Mouse (Mus musculus) neural tube, embryonic 15.5 days (tissue): ENCODE data around the gene S100a10. TPM values are rescaled to one million over a fixed set of nuclear protein-coding genes. Genes with fewer than 3 reads are reported as not detected.
"Not testable (repeated sequence)": the region's sequence is repeated elsewhere in the genome, so short reads cannot be mapped to it uniquely, and the experiment has no call there.

ENCODE experiments used
- ATAC-seq: fragments of 200-750 bp; cut with Nextera tagmentation; 2 replicates; pipeline ENCODE4 v1.8.0; 2017; ENCODE audit warnings: mild to moderate bottlenecking, moderate TSS enrichment, moderate library complexity; ENCODE audit not compliant: low FRiP score
- H3K27ac ChIP-seq: fragments of 300-500 bp; sonication (generic); replicated peaks from 2 replicates; pipeline ENCODE4 v1.5.1; 2015; ENCODE audit warnings: mild to moderate bottlenecking, inconsistent platforms
- H3K27me3 ChIP-seq: fragments of 300-500 bp; sonication (generic); replicated peaks from 2 replicates; pipeline ENCODE4 v1.6.1; 2015; ENCODE audit warnings: inconsistent platforms
- H3K36me3 ChIP-seq: fragments of 300-500 bp; sonication (generic); 2 replicates; pipeline ENCODE4 v1.6.1; 2015; ENCODE audit warnings: inconsistent platforms
- H3K4me1 ChIP-seq: fragments of 300-500 bp; sonication (generic); 2 replicates; pipeline ENCODE4 v1.6.1; 2015; ENCODE audit warnings: inconsistent platforms
- H3K4me2 ChIP-seq: fragments of 300-500 bp; sonication (generic); 2 replicates; pipeline ENCODE4 v1.6.1; 2015; ENCODE audit warnings: inconsistent platforms, mild to moderate bottlenecking, moderate library complexity
- H3K4me3 ChIP-seq: fragments of 300-500 bp; sonication (generic); replicated peaks from 2 replicates; pipeline ENCODE4 v1.5.1; 2015; ENCODE audit warnings: mild to moderate bottlenecking, inconsistent platforms
- H3K9ac ChIP-seq: fragments of 300-500 bp; sonication (generic); replicated peaks from 2 replicates; pipeline ENCODE4 v1.6.1; 2015; ENCODE audit warnings: mild to moderate bottlenecking, inconsistent platforms
- H3K9me3 ChIP-seq: fragments of 300-500 bp; sonication (generic); replicated peaks from 2 replicates; pipeline ENCODE4 v1.6.1; 2016; ENCODE audit warnings: inconsistent platforms
- WGBS: fragments of 180-500 bp; shearing (Covaris S2); methylation state at CpG from one replicate; pipeline ENCODE4 v1.1.7; 2015; ENCODE audit warnings: mixed read lengths; 5-methylcytosine and 5-hydroxymethylcytosine counted together
- polyA plus RNA-seq: library from polyadenylated mRNA; unstranded; fragments of >200 nt; fragmentation: Nextera tagmentation; extraction: Ambion mirVana; gene quantifications from 2 replicates; pipeline ENCODE4 v1.2.1, GENCODE M21; 2015

The S100a10 gene
- polyA plus RNA-seq, 1 experiment from 2014 or later = 284 TPM

DNA sequence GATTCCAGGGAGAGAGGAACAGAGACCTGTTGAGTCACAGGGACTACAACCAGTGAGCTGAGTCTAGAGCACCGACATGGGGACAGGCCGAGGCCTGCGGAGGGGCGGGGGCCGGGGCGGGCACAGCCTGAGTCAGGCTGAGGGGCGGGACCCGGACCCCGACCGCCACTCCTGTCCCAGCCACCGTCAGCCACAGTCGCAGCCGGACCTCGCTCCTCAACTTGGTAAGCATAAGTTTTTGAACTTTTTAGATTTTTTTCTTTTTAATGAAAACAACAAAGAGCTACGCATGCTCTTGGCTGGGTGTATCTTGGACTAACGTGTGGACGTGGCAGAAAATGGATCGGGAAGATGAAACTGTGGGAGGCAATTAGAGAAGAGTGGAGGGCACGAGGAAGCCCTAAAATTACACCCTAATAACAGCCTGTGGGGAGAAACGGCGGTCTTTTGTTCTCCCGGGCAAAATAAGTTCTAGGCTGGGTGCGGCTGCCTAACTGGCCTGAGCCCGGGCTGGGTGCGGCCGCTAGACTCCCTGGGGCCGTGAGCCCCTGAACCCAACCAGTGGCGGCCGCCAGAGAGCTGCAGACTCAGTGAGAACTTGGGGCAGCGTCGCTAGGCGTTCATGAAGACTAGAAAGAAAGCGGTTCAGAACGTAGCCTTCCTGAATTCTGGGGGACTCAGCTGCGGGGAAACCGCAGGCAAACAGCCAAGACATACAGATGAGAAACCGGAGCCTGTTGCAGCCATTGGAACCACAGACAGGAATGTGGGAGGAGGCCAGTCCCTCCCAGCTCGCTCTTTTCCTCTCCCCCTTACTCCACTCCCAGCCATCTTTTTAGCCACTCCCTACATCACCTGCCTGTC is 34.3 kb upstream of the S100a10 start, which contains the start of gene S100a11:
S100a11 (plus strand) TSS at position 159 of the 864 bp plus-strand sequence.
- peak within 1 kb of the TSS; percentile 45 for H3K27ac ChIP-seq
- 0 out of 2 replicates have a peak, but pooled peaks cover 4% of the 10 kb centered on the region for H3K27me3 ChIP-seq
- H3K4me1 ChIP-seq = peaks cover 10% of the 10 kb centered on the region
- peak; percentile 76; the same call in 1 of the 2 replicates for ATAC-seq
- H3K4me3 ChIP-seq = peak within 1 kb of the TSS; percentile 47
- H3K9ac ChIP-seq = peak within 1 kb of the TSS; percentile 31
- WGBS = under 1% methylated on average over 38 of the region's 38 CpGs
- H3K9me3 ChIP-seq = no peaks in the 10 kb centered on the region
- peak within 1 kb of the TSS; percentile 67 for H3K4me2 ChIP-seq
- H3K36me3 ChIP-seq = no peaks in the 10 kb centered on the region

DNA sequence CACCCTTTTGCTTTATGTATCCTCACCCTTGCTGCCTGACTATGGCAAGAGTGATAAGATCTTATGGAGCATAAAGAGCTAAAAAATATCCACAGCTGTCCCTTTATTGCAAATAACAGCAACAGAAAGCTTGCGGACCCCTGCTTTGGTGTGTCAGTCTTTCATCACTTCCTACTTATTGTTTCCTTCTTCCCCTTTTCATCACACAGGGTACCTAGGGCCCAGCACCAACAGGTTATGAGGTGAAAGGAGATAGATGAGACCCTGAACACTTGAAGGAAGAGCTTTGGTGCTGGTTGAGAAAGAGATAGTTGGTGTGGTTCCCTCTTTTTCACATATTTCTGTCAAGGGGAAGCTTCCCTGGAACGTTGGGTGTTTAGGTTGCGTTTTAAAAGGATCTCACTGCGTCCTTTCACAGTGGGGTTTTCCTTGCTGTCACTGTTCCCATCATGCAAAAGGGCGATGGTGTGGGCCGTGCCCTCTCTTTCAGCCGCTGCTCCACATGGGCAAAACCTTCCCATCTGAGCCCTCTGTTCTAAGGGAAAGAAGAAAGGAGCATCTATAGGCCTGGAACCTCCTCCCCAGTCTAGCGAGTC is 33.3 kb upstream of the S100a10 start:
- peak overlapping the region; percentile 47 for H3K4me3 ChIP-seq
- WGBS = 89% methylated on average over 8 of the region's 8 CpGs
- H3K36me3 ChIP-seq = no peaks in the 10 kb centered on the region
- peak overlapping the region; percentile 67 for H3K4me2 ChIP-seq
- no peak overlapping the region for H3K9ac ChIP-seq
- no peak overlapping the region for H3K27ac ChIP-seq
- peaks cover 10% of the 10 kb centered on the region for H3K4me1 ChIP-seq
- H3K9me3 ChIP-seq = no peaks in the 10 kb centered on the region
- 0 out of 2 replicates have a peak, but pooled peaks cover 4% of the 10 kb centered on the region for H3K27me3 ChIP-seq
- ATAC-seq = no peak

DNA sequence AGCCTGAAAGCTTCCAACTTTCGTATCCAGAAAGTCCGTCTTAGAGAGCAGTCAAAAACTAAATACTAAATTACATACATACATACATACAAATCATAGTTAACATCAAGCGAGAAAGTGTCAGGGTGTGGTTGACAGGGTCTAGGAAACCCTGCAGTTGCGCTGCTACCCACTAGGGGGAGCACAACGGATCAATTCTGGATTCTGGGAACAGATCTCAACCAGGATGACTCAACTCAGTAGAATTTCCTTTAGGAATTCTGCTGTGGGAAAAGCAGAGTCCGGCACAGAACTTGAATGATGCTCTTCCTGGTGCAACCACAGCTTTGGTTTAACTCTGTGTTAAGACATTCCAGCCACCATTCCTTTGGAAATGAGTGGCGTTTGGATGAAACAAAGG is 32.3 kb upstream of the S100a10 start:
- WGBS = 45% methylated on average over 7 of the region's 7 CpGs

DNA sequence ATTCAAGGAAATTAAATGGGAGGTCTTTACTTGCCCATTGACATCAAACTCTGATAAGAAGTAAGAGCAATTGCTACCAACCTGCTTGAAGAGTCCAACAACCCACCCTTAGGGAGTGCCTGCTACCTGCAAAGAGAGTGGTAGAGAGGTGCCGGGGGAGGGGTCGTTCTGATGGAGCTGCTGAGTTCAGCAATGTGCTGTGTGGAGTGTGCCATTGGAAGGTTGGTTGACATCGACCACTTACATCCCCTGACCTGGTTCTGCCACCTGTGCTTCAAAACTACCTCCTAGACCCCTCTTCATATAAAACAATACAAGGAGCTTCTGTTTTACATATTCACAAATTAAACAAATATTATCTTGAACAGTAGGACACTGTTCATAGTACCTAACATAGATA is 27.6 kb upstream of the S100a10 start:
- no peaks in the 10 kb centered on the region for H3K36me3 ChIP-seq
- H3K4me1 ChIP-seq = no peaks in the 10 kb centered on the region
- no peak overlapping the region for H3K9ac ChIP-seq
- H3K4me3 ChIP-seq = no peak overlapping the region
- no peaks in the 10 kb centered on the region for H3K9me3 ChIP-seq
- no peak overlapping the region for H3K4me2 ChIP-seq
- H3K27ac ChIP-seq = no peak overlapping the region
- H3K27me3 ChIP-seq = no peaks in the 10 kb centered on the region
- WGBS = 97% methylated on average over 3 of the region's 3 CpGs
- no peak for ATAC-seq

More for the DNA sequence above, 32.3 kb upstream of the S100a10 start:
- peaks cover 10% of the 10 kb centered on the region for H3K4me1 ChIP-seq
- 0 out of 2 replicates have a peak, but pooled peaks cover 4% of the 10 kb centered on the region for H3K27me3 ChIP-seq
- no peak overlapping the region for H3K4me2 ChIP-seq
- no peak overlapping the region for H3K4me3 ChIP-seq
- no peak overlapping the region for H3K9ac ChIP-seq
- no peaks in the 10 kb centered on the region for H3K36me3 ChIP-seq
- no peak for ATAC-seq
- no peaks in the 10 kb centered on the region for H3K9me3 ChIP-seq
- H3K27ac ChIP-seq = no peak overlapping the region

DNA sequence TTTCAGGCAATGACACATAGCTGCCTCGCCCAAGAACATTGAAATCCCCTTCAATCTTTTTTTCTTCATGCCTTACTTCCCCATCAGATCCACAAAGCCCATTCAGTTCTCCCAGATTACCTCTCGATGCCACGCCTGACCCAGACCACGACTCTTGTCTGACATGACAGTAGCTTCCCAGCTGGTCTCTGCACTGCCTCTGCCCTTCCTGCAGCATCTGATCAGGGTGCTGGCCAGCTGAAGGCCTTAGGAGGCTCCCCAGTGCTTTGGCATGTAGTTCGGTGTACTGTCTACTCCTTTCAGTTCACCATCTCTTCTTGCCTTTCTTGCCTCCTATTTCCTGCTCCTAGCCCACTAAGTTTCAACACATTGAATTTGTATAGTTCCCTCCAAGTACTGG is 26.1 kb upstream of the S100a10 start:
- Histone ChIP-seq H3K4me3 (no peak overlapping the region), H3K27me3 (no peaks in the 10 kb centered on the region), H3K4me1 (no peaks in the 10 kb centered on the region), H3K9ac (no peak overlapping the region), H3K36me3 (no peaks in the 10 kb centered on the region), H3K9me3 (no peaks in the 10 kb centered on the region), H3K4me2 (no peak overlapping the region), H3K27ac (no peak overlapping the region)
- 81% methylated on average over 5 of the region's 5 CpGs for WGBS
- no peak for ATAC-seq

DNA sequence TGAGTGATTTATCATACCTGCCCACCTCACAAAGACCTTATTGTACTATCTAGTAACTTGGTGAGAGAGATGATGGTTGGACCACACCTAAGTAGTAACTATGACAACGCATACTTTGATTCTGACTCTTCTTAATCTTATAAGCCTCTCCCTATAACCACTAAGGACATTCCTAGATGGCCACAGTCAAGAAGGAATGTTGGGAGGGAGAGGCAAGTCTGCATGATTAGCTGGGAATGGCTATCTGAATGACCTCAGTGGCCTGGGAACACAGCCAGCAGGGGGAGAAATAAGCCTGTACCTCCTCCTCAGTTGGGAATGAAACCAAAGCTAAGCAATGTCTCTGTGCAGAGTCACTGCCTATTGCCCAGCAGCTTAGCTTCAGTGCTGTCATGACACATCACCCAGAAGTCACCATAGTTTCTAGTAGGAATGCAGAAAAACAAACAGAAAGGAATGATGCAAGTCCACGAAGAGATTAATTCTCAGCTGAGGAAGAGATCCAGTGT is 17.8 kb upstream of the S100a10 start:
- no peak overlapping the region for H3K9ac ChIP-seq
- H3K9me3 ChIP-seq = no peaks in the 10 kb centered on the region
- H3K4me1 ChIP-seq = no peaks in the 10 kb centered on the region
- 67% methylated on average over 2 of the region's 2 CpGs for WGBS
- ATAC-seq = no peak
- H3K27ac ChIP-seq = no peak overlapping the region
- no peak overlapping the region for H3K4me3 ChIP-seq
- H3K4me2 ChIP-seq = no peak overlapping the region
- H3K36me3 ChIP-seq = no peaks in the 10 kb centered on the region
- no peaks in the 10 kb centered on the region for H3K27me3 ChIP-seq

DNA sequence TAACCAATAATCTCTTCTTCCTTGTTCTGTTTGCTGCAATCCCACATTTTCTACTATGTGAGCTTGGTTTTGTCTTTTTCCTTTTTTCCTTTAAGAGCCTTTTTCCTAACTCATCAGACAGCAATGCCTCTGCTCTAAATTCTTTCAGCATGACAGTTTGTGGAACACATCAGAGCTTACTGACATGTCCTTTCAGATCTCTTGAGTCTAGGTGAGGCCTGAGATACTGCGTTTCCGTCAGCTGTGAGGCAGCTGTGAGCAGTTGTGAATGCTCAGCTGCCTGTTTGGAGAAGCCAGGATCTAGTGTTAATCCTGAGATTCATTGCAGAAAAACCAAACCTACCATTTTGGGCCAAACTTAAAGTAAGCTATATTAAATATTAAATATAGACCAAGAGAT is 16.4 kb upstream of the S100a10 start:
- Histone ChIP-seq H3K27ac (no peak overlapping the region), H3K4me1 (no peaks in the 10 kb centered on the region), H3K4me3 (no peak overlapping the region), H3K9ac (no peak overlapping the region), H3K9me3 (no peaks in the 10 kb centered on the region), H3K27me3 (no peaks in the 10 kb centered on the region), H3K36me3 (no peaks in the 10 kb centered on the region), H3K4me2 (no peak overlapping the region)
- ATAC-seq = no peak
- WGBS = 84% methylated on average over 2 of the region's 2 CpGs

DNA sequence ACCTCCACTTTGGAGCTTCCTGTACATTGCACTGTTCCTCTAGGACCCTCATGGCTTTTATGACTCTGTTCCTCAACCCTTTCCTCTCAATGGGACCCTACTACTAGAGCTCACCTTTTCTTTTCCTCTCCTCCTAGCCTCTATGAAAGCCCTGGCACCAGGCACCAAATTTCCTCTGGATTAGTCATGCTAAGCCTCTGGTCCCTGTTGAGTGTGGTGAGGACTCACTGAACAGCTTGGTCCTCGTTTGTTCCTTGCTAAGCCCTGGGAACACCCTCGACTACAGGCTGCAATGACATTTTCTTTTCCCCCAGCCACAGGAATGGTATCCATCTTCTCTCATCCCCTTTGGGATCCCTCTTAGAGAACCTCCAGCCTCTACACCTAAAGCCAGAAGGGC is 13.4 kb upstream of the S100a10 start:
- Histone ChIP-seq H3K4me3 (no peak overlapping the region), H3K36me3 (no peaks in the 10 kb centered on the region), H3K4me1 (no peaks in the 10 kb centered on the region), H3K9me3 (no peaks in the 10 kb centered on the region), H3K4me2 (no peak overlapping the region), H3K9ac (no peak overlapping the region), H3K27ac (no peak overlapping the region), H3K27me3 (no peaks in the 10 kb centered on the region)
- ATAC-seq = no peak
- WGBS = 81% methylated on average over 2 of the region's 2 CpGs

DNA sequence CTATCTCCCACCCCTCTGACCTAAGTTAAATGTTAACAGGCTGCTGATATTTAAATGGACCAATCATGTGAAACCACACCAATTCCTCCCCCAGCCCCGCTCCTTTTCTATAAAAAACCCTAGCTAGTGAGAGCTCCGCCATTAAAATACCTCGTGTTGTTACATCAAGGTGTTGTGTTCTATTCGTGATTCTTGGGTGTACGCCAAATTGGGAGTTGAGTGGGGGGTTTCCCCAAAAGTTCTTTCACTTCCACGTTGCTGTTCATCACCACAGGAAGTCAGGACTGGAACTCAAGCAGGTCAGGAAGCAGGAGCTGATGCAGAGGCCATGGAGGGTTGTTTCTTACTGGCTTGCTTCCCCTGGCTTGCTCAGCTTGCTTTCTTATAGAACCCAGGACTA is 10.7 kb upstream of the S100a10 start:
- not testable (repeated sequence) for H3K4me3 ChIP-seq, H3K9me3 ChIP-seq, H3K4me1 ChIP-seq, ATAC-seq, H3K27ac ChIP-seq, H3K36me3 ChIP-seq, H3K4me2 ChIP-seq, H3K27me3 ChIP-seq, H3K9ac ChIP-seq
- 84% methylated on average over 6 of the region's 6 CpGs for WGBS

DNA sequence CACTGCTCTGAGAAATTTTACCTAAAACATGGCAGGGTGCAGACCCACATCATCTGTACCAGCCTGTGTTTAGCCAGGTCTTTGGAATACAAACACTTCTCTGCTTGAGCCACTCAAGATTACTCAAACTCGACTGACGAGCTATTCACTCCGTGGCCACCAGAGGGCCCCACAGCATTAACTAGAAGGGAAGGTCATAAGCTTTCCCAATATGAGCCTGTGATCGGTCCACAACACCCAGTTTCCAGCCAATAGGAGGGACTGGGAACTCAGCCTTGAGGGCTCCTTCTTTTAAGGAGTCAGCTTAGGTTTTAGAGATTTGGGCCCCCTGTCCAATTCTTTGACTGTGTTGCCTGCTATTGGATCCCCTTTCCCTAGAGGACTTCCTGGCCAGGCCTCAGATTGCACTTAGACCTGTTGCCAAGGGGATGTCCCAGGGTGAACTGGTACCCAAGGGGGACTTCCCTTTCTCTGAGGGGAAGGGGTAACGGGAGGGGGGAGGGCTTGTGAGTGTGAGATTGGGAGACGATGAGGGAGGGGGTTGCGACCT is 7.7 kb upstream of the S100a10 start:
- H3K9ac ChIP-seq = no peak overlapping the region
- no peaks in the 10 kb centered on the region for H3K9me3 ChIP-seq
- no peak overlapping the region for H3K4me2 ChIP-seq
- 34% methylated on average over 7 of the region's 7 CpGs for WGBS
- no peak overlapping the region for H3K4me3 ChIP-seq
- ATAC-seq = peak; percentile 38; the same call in 1 of the 2 replicates
- no peaks in the 10 kb centered on the region for H3K4me1 ChIP-seq
- no peaks in the 10 kb centered on the region for H3K36me3 ChIP-seq
- H3K27ac ChIP-seq = no peak overlapping the region
- H3K27me3 ChIP-seq = no peaks in the 10 kb centered on the region

DNA sequence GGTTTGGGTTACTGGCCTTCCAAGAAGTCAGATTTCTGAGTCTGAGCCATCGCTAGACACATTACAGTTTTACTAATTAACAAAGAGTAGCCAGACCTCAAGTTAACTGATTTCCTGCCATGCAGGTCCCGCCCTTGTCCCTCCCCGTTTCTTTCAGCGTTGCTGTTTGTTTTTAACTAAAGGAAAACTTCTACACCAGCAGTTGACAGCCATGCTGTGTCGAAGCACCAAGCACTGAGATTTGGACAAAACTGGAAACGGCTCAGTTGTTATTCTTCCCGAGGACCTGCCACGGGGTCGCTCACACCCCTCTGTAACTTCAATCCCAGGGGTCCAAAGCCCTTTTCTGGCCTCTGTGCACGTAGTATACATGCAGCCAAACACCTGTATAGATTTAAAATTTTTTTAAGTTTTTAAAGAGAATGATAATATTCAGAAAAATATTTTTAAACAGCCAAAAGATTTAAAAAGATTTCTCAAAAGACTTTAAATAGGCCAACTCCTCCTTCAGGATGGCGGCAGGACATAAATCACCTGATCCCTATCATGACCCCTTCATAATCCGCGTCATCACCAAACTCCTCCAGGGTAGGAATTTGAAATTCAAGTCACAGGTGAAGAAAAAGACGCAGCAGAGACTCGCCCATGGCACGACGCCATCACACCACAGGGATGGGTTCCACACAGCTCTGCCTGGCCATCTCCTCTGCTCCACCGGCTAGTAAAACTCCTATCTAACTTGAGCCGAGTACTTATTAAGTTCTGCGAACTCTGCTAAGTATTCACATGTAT is 6.9 kb upstream of the S100a10 start:
- H3K4me1 ChIP-seq = no peaks in the 10 kb centered on the region
- H3K27ac ChIP-seq = no peak overlapping the region
- WGBS = 80% methylated on average over 20 of the region's 20 CpGs
- no peaks in the 10 kb centered on the region for H3K27me3 ChIP-seq
- H3K4me2 ChIP-seq = no peak overlapping the region
- H3K4me3 ChIP-seq = no peak overlapping the region
- no peak for ATAC-seq
- no peak overlapping the region for H3K9ac ChIP-seq
- H3K36me3 ChIP-seq = no peaks in the 10 kb centered on the region
- no peaks in the 10 kb centered on the region for H3K9me3 ChIP-seq
